Mouse (Mus musculus) midbrain, embryonic 12.5 days (tissue): ENCODE results near the gene Fut11. TPM values are rescaled to one million over a fixed set of nuclear protein-coding genes. Genes with fewer than 3 reads are reported as not detected.

Experiments
- ATAC-seq: fragments of 200-750 bp; cut with Nextera tagmentation; 2 replicates; pipeline ENCODE4 v1.8.0; 2017; ENCODE audit warnings: low read depth, moderate TSS enrichment, moderate library complexity; ENCODE audit not compliant: low FRiP score
- H3K27ac ChIP-seq: fragments of 300-500 bp; sonication (generic); replicated peaks from 2 replicates; pipeline ENCODE4 v1.5.1; 2016; ENCODE audit warnings: mild to moderate bottlenecking
- H3K27me3 ChIP-seq: fragments of 300-500 bp; sonication (generic); 2 replicates; pipeline ENCODE4 v1.6.1; 2016; ENCODE audit warnings: mild to moderate bottlenecking
- H3K36me3 ChIP-seq: fragments of 300-500 bp; sonication (generic); 2 replicates; pipeline ENCODE4 v1.6.1; 2016
- H3K4me1 ChIP-seq: fragments of 300-500 bp; sonication (generic); 2 replicates; pipeline ENCODE4 v1.6.1; 2016
- H3K4me2 ChIP-seq: fragments of 300-500 bp; sonication (generic); replicated peaks from 2 replicates; pipeline ENCODE4 v1.6.1; 2016; ENCODE audit warnings: mild to moderate bottlenecking, moderate library complexity
- H3K4me3 ChIP-seq: fragments of 300-500 bp; sonication (generic); 2 replicates; pipeline ENCODE4 v1.5.1; 2016; ENCODE audit warnings: mild to moderate bottlenecking
- H3K9ac ChIP-seq: fragments of 300-500 bp; sonication (generic); replicated peaks from 2 replicates; pipeline ENCODE4 v1.6.1; 2016; ENCODE audit warnings: mild to moderate bottlenecking, moderate library complexity
- H3K9me3 ChIP-seq: fragments of 300-500 bp; sonication (generic); 2 replicates; pipeline ENCODE4 v1.6.1; 2016; ENCODE audit warnings: mild to moderate bottlenecking
- WGBS: fragments of 180-500 bp; shearing (Covaris S2); methylation state at CpG from one replicate; pipeline ENCODE4 v1.1.7; 2016; 5-methylcytosine and 5-hydroxymethylcytosine counted together
- polyA plus RNA-seq: library from polyadenylated mRNA; unstranded; fragments of >200 nt; fragmentation: Nextera tagmentation; extraction: Ambion mirVana; gene quantifications from 2 replicates; pipeline ENCODE4 v1.2.1, GENCODE M21; 2016

Gene Fut11
- polyA plus RNA-seq, 1 experiment from 2014 or later: 26.8 TPM

GRCm38 (mm10) chr14:20725660-20726339, 31.0 kb downstream of the Fut11 start:
- WGBS: 86% methylated on average over 6 of the region's 6 CpGs
- no peaks in the 10 kb centered on the region for H3K9me3 ChIP-seq
- H3K27ac ChIP-seq: no peak overlapping the region
- no peaks in the 10 kb centered on the region for H3K27me3 ChIP-seq
- H3K4me1 ChIP-seq: no peaks in the 10 kb centered on the region
- peaks cover 95% of the 10 kb centered on the region for H3K36me3 ChIP-seq
- no peak overlapping the region for H3K4me2 ChIP-seq
- ATAC-seq: no peak
- no peak overlapping the region for H3K4me3 ChIP-seq
- H3K9ac ChIP-seq: no peak overlapping the region

GRCm38 (mm10) chr14:20729871-20730270, 35.1 kb downstream of the Fut11 start:
- WGBS: 92% methylated on average over 9 of the region's 9 CpGs

GRCm38 (mm10) chr14:20730853-20731602, 36.3 kb downstream of the Fut11 start:
- Histone ChIP-seq H3K36me3 (peaks cover 55% of the 10 kb centered on the region), H3K4me2 (no peak overlapping the region), H3K9ac (no peak overlapping the region), H3K4me3 (no peak overlapping the region), H3K4me1 (peaks cover 12% of the 10 kb centered on the region), H3K27ac (no peak overlapping the region), H3K9me3 (no peaks in the 10 kb centered on the region), H3K27me3 (no peaks in the 10 kb centered on the region)
- WGBS: 93% methylated on average over 9 of the region's 9 CpGs
- no peak for ATAC-seq

More at GRCm38 (mm10) chr14:20729871-20730270, 35.1 kb downstream of the Fut11 start:
- Histone ChIP-seq H3K4me3 (no peak overlapping the region), H3K4me2 (no peak overlapping the region), H3K9ac (no peak overlapping the region), H3K4me1 (peaks cover 9% of the 10 kb centered on the region), H3K9me3 (no peaks in the 10 kb centered on the region), H3K27ac (no peak overlapping the region), H3K27me3 (no peaks in the 10 kb centered on the region), H3K36me3 (peaks cover 63% of the 10 kb centered on the region)
- no peak for ATAC-seq

GRCm38 (mm10) chr14:20733041-20733951, 38.5 kb downstream of the Fut11 start:
- H3K9ac ChIP-seq: peak overlapping the region; percentile 91
- 49% methylated on average over 12 of the region's 12 CpGs for WGBS
- no peak for ATAC-seq
- no peaks in the 10 kb centered on the region for H3K9me3 ChIP-seq
- peaks cover 51% of the 10 kb centered on the region for H3K36me3 ChIP-seq
- peak overlapping the region; percentile 86 for H3K4me3 ChIP-seq
- peak overlapping the region; percentile 93 for H3K4me2 ChIP-seq
- no peaks in the 10 kb centered on the region for H3K27me3 ChIP-seq
- peak overlapping the region; percentile 79 for H3K27ac ChIP-seq
- H3K4me1 ChIP-seq: peaks cover 12% of the 10 kb centered on the region

GRCm38 (mm10) chr14:20733952-20734774, 39.4 kb downstream of the Fut11 start, which contains the start of gene Ndst2:
Gene Ndst2 (minus strand): TSS chr14:20734562.
- H3K27ac ChIP-seq: peak within 1 kb of the TSS; percentile 79
- peak within 1 kb of the TSS; percentile 86 for H3K4me3 ChIP-seq
- peak within 1 kb of the TSS; percentile 91 for H3K9ac ChIP-seq
- ATAC-seq: peak; percentile 99
- peaks cover 12% of the 10 kb centered on the region for H3K4me1 ChIP-seq
- H3K9me3 ChIP-seq: no peaks in the 10 kb centered on the region
- WGBS: under 1% methylated on average over 80 of the region's 81 CpGs
- peak within 1 kb of the TSS; percentile 93 for H3K4me2 ChIP-seq
- H3K27me3 ChIP-seq: no peaks in the 10 kb centered on the region
- H3K36me3 ChIP-seq: peaks cover 51% of the 10 kb centered on the region

GRCm38 (mm10) chr14:20735052-20735451, 40.3 kb downstream of the Fut11 start:
- no peak overlapping the region for H3K9ac ChIP-seq
- H3K27me3 ChIP-seq: no peaks in the 10 kb centered on the region
- H3K27ac ChIP-seq: peak overlapping the region; percentile 47; the same call in 1 of the 2 replicates
- peaks cover 12% of the 10 kb centered on the region for H3K4me1 ChIP-seq
- H3K36me3 ChIP-seq: peaks cover 48% of the 10 kb centered on the region
- no peaks in the 10 kb centered on the region for H3K9me3 ChIP-seq
- 76% methylated on average over 2 of the region's 2 CpGs for WGBS
- H3K4me2 ChIP-seq: 0 out of 2 replicates have a peak overlapping the region, but pooled peaks have one; percentile 93
- no peak overlapping the region for H3K4me3 ChIP-seq
- no peak for ATAC-seq

GRCm38 (mm10) chr14:20735892-20736390, 41.2 kb downstream of the Fut11 start:
- Histone ChIP-seq H3K27ac (no peak overlapping the region), H3K9ac (no peak overlapping the region), H3K4me3 (no peak overlapping the region), H3K4me1 (peaks cover 12% of the 10 kb centered on the region), H3K36me3 (peaks cover 46% of the 10 kb centered on the region), H3K9me3 (no peaks in the 10 kb centered on the region), H3K27me3 (no peaks in the 10 kb centered on the region), H3K4me2 (no peak overlapping the region)
- 92% methylated on average over 13 of the region's 13 CpGs for WGBS
- ATAC-seq: no peak

GRCm38 (mm10) chr14:20737306-20737705, 42.5 kb downstream of the Fut11 start:
- H3K27me3 ChIP-seq: no peaks in the 10 kb centered on the region
- no peak overlapping the region for H3K4me2 ChIP-seq
- no peak overlapping the region for H3K27ac ChIP-seq
- no peak overlapping the region for H3K9ac ChIP-seq
- ATAC-seq: no peak
- peaks cover 12% of the 10 kb centered on the region for H3K4me1 ChIP-seq
- H3K4me3 ChIP-seq: no peak overlapping the region
- 49% methylated on average over 14 of the region's 14 CpGs for WGBS
- no peaks in the 10 kb centered on the region for H3K9me3 ChIP-seq
- H3K36me3 ChIP-seq: peaks cover 51% of the 10 kb centered on the region

GRCm38 (mm10) chr14:20738511-20738910, 43.7 kb downstream of the Fut11 start:
- H3K27me3 ChIP-seq: no peaks in the 10 kb centered on the region
- WGBS: 93% methylated on average over 8 of the region's 8 CpGs
- no peak overlapping the region for H3K4me3 ChIP-seq
- peaks cover 57% of the 10 kb centered on the region for H3K36me3 ChIP-seq
- H3K9ac ChIP-seq: no peak overlapping the region
- H3K4me1 ChIP-seq: peaks cover 6% of the 10 kb centered on the region
- no peak overlapping the region for H3K27ac ChIP-seq
- no peak overlapping the region for H3K4me2 ChIP-seq
- no peak for ATAC-seq
- H3K9me3 ChIP-seq: no peaks in the 10 kb centered on the region

- H3K4me1 ChIP-seq: no peaks in the 10 kb centered on the region
- H3K4me3 ChIP-seq: no peak overlapping the region
- H3K27me3 ChIP-seq: no peaks in the 10 kb centered on the region
- H3K27ac ChIP-seq: no peak overlapping the region
- H3K4me2 ChIP-seq: no peak overlapping the region
- ATAC-seq: no peak
- peaks cover 74% of the 10 kb centered on the region for H3K36me3 ChIP-seq
- H3K9me3 ChIP-seq: no peaks in the 10 kb centered on the region
- H3K9ac ChIP-seq: 0 out of 2 replicates have a peak overlapping the region, but pooled peaks have one; percentile 8
- 95% methylated on average over 9 of the region's 9 CpGs for WGBS
Observed at GRCm38 (mm10) chr14:20741301-20741700, 46.5 kb downstream of the Fut11 start.

GRCm38 (mm10) chr14:20743614-20744013, 48.8 kb downstream of the Fut11 start:
- ATAC-seq: no peak
- WGBS: 97% methylated on average over 3 of the region's 3 CpGs
- Histone ChIP-seq H3K4me2 (no peak overlapping the region), H3K27ac (no peak overlapping the region), H3K27me3 (no peaks in the 10 kb centered on the region), H3K36me3 (peaks cover 68% of the 10 kb centered on the region), H3K4me1 (no peaks in the 10 kb centered on the region), H3K9ac (no peak overlapping the region), H3K9me3 (no peaks in the 10 kb centered on the region), H3K4me3 (no peak overlapping the region)
